Mouse (Mus musculus) limb, embryonic 15.5 days (tissue): ENCODE results near the gene Gm11444. TPM values are rescaled to one million over a fixed set of nuclear protein-coding genes. Genes with fewer than 3 reads are reported as not detected.

ENCODE experiments used
- ATAC-seq: fragments of 200-750 bp; cut with Nextera tagmentation; 2 replicates; pipeline ENCODE4 v1.8.0; 2017; ENCODE audit warnings: low read depth, moderate TSS enrichment; ENCODE audit not compliant: insufficient number of reproducible peaks, low FRiP score, low TSS enrichment
- H3K27ac ChIP-seq: fragments of 300-500 bp; sonication (generic); 2 replicates; pipeline ENCODE4 v1.5.1; 2015; ENCODE audit warnings: moderate library complexity, mild to moderate bottlenecking, inconsistent platforms
- H3K27me3 ChIP-seq: fragments of 300-500 bp; sonication (generic); 2 replicates; pipeline ENCODE4 v1.6.1; 2015; ENCODE audit warnings: inconsistent platforms
- H3K36me3 ChIP-seq: fragments of 300-500 bp; sonication (generic); 2 replicates; pipeline ENCODE4 v1.6.1; 2015; ENCODE audit warnings: inconsistent platforms
- H3K4me1 ChIP-seq: fragments of 300-500 bp; sonication (generic); 2 replicates; pipeline ENCODE4 v1.6.1; 2015; ENCODE audit warnings: inconsistent platforms
- H3K4me2 ChIP-seq: fragments of 300-500 bp; sonication (generic); 2 replicates; pipeline ENCODE4 v1.6.1; 2015; ENCODE audit warnings: mild to moderate bottlenecking, inconsistent platforms
- H3K4me3 ChIP-seq: fragments of 300-500 bp; sonication (generic); 2 replicates; pipeline ENCODE4 v1.5.1; 2015; ENCODE audit warnings: mild to moderate bottlenecking, inconsistent platforms
- H3K9ac ChIP-seq: fragments of 300-500 bp; sonication (generic); 2 replicates; pipeline ENCODE4 v1.6.1; 2015; ENCODE audit warnings: inconsistent platforms
- H3K9me3 ChIP-seq: fragments of 300-500 bp; sonication (generic); 2 replicates; pipeline ENCODE4 v1.6.1; 2016; ENCODE audit warnings: inconsistent platforms
- WGBS: fragments of 180-500 bp; shearing (Covaris S2); methylation state at CpG from one replicate; pipeline ENCODE4 v1.1.7; 2015; 5-methylcytosine and 5-hydroxymethylcytosine counted together
- polyA plus RNA-seq: library from polyadenylated mRNA; unstranded; fragments of >200 nt; fragmentation: Nextera tagmentation; extraction: Ambion mirVana; gene quantifications from 2 replicates; pipeline ENCODE4 v1.2.1, GENCODE M21; 2015

Gm11444 gene
- not detected in 2 replicates for polyA plus RNA-seq

GRCm38 (mm10) chr11:85850233-85850632 is at the start of gene Gm11444:
TSS of gene Gm11444 (minus strand) at chr11:85850333.
- H3K4me3 ChIP-seq, result no peak within 1 kb of the TSS
- ATAC-seq, result no peak
- WGBS, result 86% methylated on average over 6 of the region's 6 CpGs

DNA sequence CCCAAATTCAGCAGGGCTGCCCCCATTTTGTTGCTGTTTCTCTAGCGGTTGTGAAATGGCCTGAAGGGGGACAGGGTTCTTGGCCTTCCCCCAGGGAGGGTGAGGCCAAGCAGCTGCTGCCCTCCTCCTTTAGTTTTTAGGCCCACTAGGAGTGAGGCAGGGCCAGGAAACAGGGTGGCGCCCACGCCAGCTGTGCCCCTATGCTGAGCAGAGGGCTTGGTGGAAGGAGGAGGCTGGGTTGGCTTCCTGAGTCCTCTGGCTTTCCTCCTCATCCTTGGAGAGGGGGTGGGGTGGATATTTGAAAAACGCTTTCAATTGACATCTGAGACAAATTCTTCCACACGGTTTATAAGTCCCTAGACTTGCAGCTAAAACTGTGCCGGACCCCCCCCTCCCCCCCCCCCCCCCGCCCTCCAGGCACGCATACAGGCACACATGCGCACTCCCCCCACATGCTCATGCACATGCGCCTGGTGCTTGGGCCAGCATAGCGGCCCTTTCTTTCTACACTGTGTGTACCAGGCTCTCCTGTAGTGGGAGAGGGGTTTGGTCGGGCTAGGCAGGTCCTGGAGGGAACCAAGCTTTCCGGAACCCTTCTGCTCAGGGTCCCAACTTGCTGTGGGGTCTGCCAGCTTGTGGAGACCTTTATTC is 46.3 kb upstream of the Gm11444 start:
- H3K4me2 ChIP-seq, result peak overlapping the region; percentile 60
- H3K36me3 ChIP-seq, result peaks cover 21% of the 10 kb centered on the region
- H3K9me3 ChIP-seq, result no peaks in the 10 kb centered on the region
- peak overlapping the region; percentile 32 for H3K4me3 ChIP-seq
- H3K9ac ChIP-seq, result no peak overlapping the region; the same call in 1 of the 2 replicates
- peak overlapping the region; percentile 92 for H3K27ac ChIP-seq
- peaks cover 38% of the 10 kb centered on the region for H3K4me1 ChIP-seq
- peak; percentile 88 for ATAC-seq
- peaks cover 36% of the 10 kb centered on the region for H3K27me3 ChIP-seq
- WGBS, result 14% methylated on average over 11 of the region's 13 CpGs

More at GRCm38 (mm10) chr11:85850233-85850632, at the start of gene Gm11444:
- Histone ChIP-seq H3K9me3 (no peaks in the 10 kb centered on the region), H3K4me2 (peak within 1 kb of the TSS; percentile 43; the same call in 1 of the 2 replicates), H3K9ac (no peak within 1 kb of the TSS), H3K27me3 (peaks cover 12% of the 10 kb centered on the region), H3K36me3 (no peaks in the 10 kb centered on the region), H3K27ac (no peak within 1 kb of the TSS), H3K4me1 (peaks cover 2% of the 10 kb centered on the region; the same call in 1 of the 2 replicates)

GRCm38 (mm10) chr11:85894731-85895545 is 44.8 kb upstream of the Gm11444 start:
- H3K27ac ChIP-seq, result peak overlapping the region; percentile 92
- ATAC-seq, result no peak; the same call in 1 of the 2 replicates
- peaks cover 51% of the 10 kb centered on the region for H3K27me3 ChIP-seq
- peak overlapping the region; percentile 32 for H3K4me3 ChIP-seq
- H3K9ac ChIP-seq, result peak overlapping the region; percentile 26; the same call in 1 of the 2 replicates
- peaks cover 42% of the 10 kb centered on the region for H3K4me1 ChIP-seq
- 7% methylated on average over 43 of the region's 43 CpGs for WGBS
- H3K4me2 ChIP-seq, result peak overlapping the region; percentile 60
- no peaks in the 10 kb centered on the region for H3K9me3 ChIP-seq
- H3K36me3 ChIP-seq, result peaks cover 6% of the 10 kb centered on the region; the same call in 1 of the 2 replicates

DNA sequence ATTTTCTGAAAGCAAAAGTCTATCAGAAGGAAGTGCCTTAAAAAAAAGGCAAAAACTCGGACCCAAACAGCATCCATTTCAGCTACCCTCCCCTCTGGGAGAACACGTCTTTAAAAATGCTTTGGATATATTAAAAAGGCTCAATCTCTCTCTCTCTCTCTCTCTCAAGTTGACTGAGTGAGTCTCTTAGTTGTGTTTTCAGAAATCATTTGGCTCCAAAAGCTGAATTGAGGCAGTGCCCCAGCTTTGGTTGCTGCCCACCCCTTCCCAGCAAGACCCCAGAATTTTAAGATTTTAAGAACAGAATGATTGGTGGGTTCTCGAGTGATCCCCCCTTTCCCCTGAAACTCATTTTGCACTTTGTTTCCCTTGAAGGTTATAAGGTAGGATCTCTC is 44.0 kb upstream of the Gm11444 start:
- Histone ChIP-seq H3K4me3 (no peak overlapping the region), H3K9me3 (no peaks in the 10 kb centered on the region), H3K9ac (no peak overlapping the region), H3K36me3 (peaks cover 3% of the 10 kb centered on the region; the same call in 1 of the 2 replicates), H3K27me3 (peaks cover 59% of the 10 kb centered on the region), H3K27ac (peak overlapping the region; percentile 92), H3K4me2 (no peak overlapping the region; the same call in 1 of the 2 replicates), H3K4me1 (peaks cover 49% of the 10 kb centered on the region)
- ATAC-seq, result no peak
- 21% methylated on average over 3 of the region's 3 CpGs for WGBS

DNA sequence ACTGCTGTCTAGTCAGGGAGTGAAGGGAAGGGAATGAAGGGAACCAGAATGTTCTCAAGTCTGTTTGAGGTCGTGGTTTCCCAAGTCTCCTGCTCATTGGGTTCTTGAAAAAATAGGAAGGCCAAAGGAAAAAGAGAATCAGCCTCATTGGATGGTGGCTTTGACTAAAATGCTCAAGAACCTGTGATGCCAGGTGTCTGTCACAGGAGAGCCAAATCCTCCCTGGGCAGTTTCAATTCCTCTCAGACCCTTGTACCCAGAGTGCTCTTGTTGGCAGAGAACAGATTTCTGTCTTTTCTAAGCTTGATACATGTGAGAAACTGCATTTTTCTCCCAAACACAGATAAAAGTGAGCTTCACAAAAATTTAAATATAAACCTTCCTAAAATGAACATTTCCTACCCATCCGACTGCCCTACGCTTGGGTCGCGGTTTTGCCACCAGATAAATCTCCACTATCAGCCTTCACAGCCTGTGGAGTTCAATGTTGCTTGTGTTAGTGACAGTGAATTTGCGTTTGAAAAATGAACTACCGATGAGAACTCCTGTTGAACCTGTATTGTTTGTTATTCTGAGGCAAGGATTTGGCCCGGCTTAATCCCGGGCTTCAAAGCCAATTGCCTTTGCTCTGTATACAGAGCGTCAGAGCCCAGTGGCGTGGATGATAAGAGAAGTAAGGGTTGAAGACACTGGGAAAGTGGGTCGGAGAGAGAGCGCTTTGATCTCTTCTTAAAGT is 43.4 kb upstream of the Gm11444 start:
- WGBS, result 23% methylated on average over 13 of the region's 13 CpGs
- Histone ChIP-seq H3K27me3 (peaks cover 64% of the 10 kb centered on the region), H3K27ac (peak overlapping the region; percentile 92), H3K4me3 (no peak overlapping the region), H3K4me2 (no peak overlapping the region), H3K4me1 (peaks cover 53% of the 10 kb centered on the region), H3K36me3 (peaks cover 2% of the 10 kb centered on the region; the same call in 1 of the 2 replicates), H3K9me3 (no peaks in the 10 kb centered on the region), H3K9ac (no peak overlapping the region)
- no peak for ATAC-seq

DNA sequence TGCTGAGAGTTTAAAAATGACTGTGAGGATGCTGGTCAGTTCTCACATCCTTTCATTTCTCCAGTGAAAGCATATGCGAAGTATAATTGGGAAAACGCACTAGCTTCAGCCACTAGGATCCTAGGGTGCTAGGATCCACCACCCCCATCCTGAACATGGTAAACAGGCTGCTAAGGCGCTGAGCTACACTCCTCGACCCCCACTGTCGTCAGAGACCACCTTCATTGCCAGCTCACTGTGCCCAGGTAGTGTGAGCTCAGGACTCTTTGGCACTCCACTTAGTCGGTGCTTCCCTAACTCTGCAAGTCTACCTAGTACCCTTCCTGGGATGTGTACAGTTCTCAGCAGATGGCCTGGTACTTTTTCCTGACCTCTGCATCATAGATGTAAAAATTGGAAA is 42.6 kb upstream of the Gm11444 start:
- Histone ChIP-seq H3K9me3 (no peaks in the 10 kb centered on the region), H3K27ac (no peak overlapping the region), H3K4me2 (peak overlapping the region; percentile 6; the same call in 1 of the 2 replicates), H3K27me3 (peaks cover 66% of the 10 kb centered on the region), H3K4me3 (no peak overlapping the region), H3K9ac (no peak overlapping the region), H3K4me1 (peaks cover 50% of the 10 kb centered on the region), H3K36me3 (no peaks in the 10 kb centered on the region)
- 16% methylated on average over 6 of the region's 6 CpGs for WGBS
- ATAC-seq, result no peak

DNA sequence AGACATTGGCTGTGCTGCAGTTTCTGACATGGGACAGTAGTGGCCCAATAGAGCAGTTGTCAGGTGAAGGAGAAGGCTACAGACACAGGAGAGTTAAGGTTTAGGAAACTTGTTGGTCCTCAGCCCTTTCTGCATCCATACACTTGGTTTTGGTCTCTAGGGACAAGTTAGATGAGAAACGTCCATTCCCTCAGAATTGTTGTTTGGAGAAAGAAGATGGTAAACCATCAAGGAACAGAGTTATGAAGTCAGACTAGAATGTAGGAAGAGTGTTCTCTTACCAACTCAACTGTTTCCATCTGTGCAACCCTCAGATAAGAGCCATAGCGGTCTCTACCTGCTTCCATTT is 41.5 kb upstream of the Gm11444 start:
- peak overlapping the region; percentile 55; the same call in 1 of the 2 replicates for H3K27ac ChIP-seq
- H3K4me2 ChIP-seq, result peak overlapping the region; percentile 50
- peaks cover 39% of the 10 kb centered on the region for H3K4me1 ChIP-seq
- 10% methylated on average over 2 of the region's 2 CpGs for WGBS
- H3K36me3 ChIP-seq, result no peaks in the 10 kb centered on the region
- H3K27me3 ChIP-seq, result peaks cover 63% of the 10 kb centered on the region
- H3K9ac ChIP-seq, result no peak overlapping the region
- no peak for ATAC-seq
- peak overlapping the region; percentile 44 for H3K4me3 ChIP-seq
- H3K9me3 ChIP-seq, result no peaks in the 10 kb centered on the region

DNA sequence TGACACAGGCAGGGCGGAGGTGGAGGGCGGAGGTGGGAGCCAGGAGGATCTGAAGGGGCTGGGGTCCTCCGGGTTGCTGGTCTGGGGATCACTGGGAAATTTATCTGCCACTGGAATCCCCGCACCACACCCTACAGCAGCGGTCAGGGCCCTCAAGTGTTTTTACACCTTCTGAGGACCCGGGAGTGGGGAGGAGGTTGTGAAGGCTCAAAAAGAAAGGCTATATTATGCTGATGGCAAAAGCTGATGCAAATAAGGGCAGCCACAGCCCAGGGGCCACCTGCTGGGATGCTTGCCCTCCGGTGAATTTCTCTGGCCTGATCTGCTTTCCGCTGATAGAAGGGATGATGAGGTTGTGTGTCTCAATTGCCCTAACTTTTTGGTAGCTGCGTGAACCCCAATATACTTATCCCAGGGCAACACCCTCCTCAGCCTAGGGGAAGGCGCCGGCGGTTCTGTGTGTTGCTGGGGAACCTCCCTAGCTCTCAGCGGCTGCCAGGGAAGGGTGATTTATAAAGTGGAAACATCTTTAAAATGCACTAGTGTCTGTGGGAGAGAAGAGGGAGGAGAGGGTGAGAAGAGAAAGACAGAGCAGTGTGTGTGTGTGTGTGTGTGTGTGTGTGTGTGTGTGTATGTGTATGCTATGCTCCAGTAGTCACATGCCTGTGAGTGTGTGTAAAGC is 41.0 kb upstream of the Gm11444 start:
- 9% methylated on average over 13 of the region's 13 CpGs for WGBS
- Histone ChIP-seq H3K27ac (peak overlapping the region; percentile 55), H3K4me2 (peak overlapping the region; percentile 50)

GRCm38 (mm10) chr11:85890563-85890845 is 40.4 kb upstream of the Gm11444 start:
- peak overlapping the region; percentile 84 for H3K27ac ChIP-seq
- peaks cover 75% of the 10 kb centered on the region for H3K27me3 ChIP-seq
- H3K4me1 ChIP-seq, result peaks cover 38% of the 10 kb centered on the region
- H3K9me3 ChIP-seq, result no peaks in the 10 kb centered on the region
- peak overlapping the region; percentile 50 for H3K4me2 ChIP-seq
- 12% methylated on average over 13 of the region's 13 CpGs for WGBS
- no peaks in the 10 kb centered on the region for H3K36me3 ChIP-seq
- peak overlapping the region; percentile 44 for H3K9ac ChIP-seq
- H3K4me3 ChIP-seq, result peak overlapping the region; percentile 44
- no peak for ATAC-seq

More for the DNA sequence above, 41.0 kb upstream of the Gm11444 start:
- ATAC-seq, result no peak
- Histone ChIP-seq H3K9me3 (no peaks in the 10 kb centered on the region), H3K4me3 (peak overlapping the region; percentile 44), H3K4me1 (peaks cover 40% of the 10 kb centered on the region), H3K27me3 (peaks cover 69% of the 10 kb centered on the region), H3K9ac (peak overlapping the region; percentile 44), H3K36me3 (no peaks in the 10 kb centered on the region)

- peak; percentile 49 for ATAC-seq
- Histone ChIP-seq H3K27ac (peak overlapping the region; percentile 84), H3K36me3 (no peaks in the 10 kb centered on the region), H3K4me2 (peak overlapping the region; percentile 50), H3K9ac (peak overlapping the region; percentile 44), H3K4me3 (peak overlapping the region; percentile 44), H3K4me1 (peaks cover 33% of the 10 kb centered on the region), H3K27me3 (peaks cover 78% of the 10 kb centered on the region), H3K9me3 (no peaks in the 10 kb centered on the region)
- WGBS, result 13% methylated on average over 47 of the region's 47 CpGs
Observed at GRCm38 (mm10) chr11:85889730-85890562, 39.8 kb upstream of the Gm11444 start.
